Mouse (Mus musculus): ENCODE measurements around the gene Ppp5c.

DNA sequence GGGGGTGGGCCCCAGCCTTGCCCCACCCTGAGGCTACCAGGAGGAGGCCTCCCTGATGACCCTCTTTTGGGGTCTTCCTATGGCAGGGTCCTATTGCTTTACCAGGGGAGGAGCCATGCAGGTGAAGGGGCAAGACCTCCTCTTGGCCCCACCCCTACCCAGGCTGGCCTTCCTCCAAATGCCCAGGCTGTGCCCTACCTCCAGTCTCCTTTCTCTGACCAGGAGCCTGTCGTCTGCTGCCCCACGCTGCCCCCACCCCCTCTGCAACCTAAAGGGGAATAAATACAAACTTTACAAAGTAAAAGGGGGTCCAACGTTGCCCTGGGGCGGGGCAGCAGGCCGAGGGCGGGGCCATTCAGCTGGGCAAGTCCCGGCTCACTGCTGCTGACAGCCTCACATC, 23.0 kb downstream of the Ppp5c start:
- TF ChIP-seq CTCF (IDR thresholded peaks at IDR 0.05; ENCODE audit: low read depth, low read length) (no peak), POLR2A (IDR thresholded peaks at IDR 0.05; ENCODE audit: extremely low read depth, insufficient read depth, low read length) (no peak)

All from liver, adult 2 months (tissue).